Mouse (Mus musculus) intestine, embryonic 16.5 days (tissue): ENCODE measurements around the gene Tmem182. TPM values are rescaled to one million over a fixed set of nuclear protein-coding genes. Genes with fewer than 3 reads are reported as not detected.

ENCODE experiments used
- ATAC-seq: fragments of 200-750 bp; cut with Nextera tagmentation; 2 replicates; pipeline ENCODE4 v1.8.0; 2017; ENCODE audit warnings: moderate TSS enrichment, moderate library complexity
- H3K27ac ChIP-seq: fragments of 300-500 bp; sonication (generic); 2 replicates; pipeline ENCODE4 v1.5.1; 2014; ENCODE audit warnings: mild to moderate bottlenecking, low read length
- H3K27me3 ChIP-seq: fragments of 300-500 bp; sonication (generic); replicated peaks from 2 replicates; pipeline ENCODE4 v1.6.1; 2014; ENCODE audit warnings: low read length, control low read depth, mixed read lengths; ENCODE audit not compliant: control insufficient read depth, insufficient read depth
- H3K36me3 ChIP-seq: fragments of 300-500 bp; sonication (generic); 2 replicates; pipeline ENCODE4 v1.6.1; 2014; ENCODE audit warnings: low read length, control low read depth; ENCODE audit not compliant: control insufficient read depth, insufficient read depth
- H3K4me1 ChIP-seq: fragments of 300-500 bp; sonication (generic); 2 replicates; pipeline ENCODE4 v1.6.1; 2014; ENCODE audit warnings: low read length, control low read depth, mixed read lengths; ENCODE audit not compliant: control insufficient read depth, insufficient read depth
- H3K4me2 ChIP-seq: fragments of 300-500 bp; sonication (generic); 2 replicates; pipeline ENCODE4 v1.6.1; 2014; ENCODE audit warnings: low read depth, low read length, control low read depth
- H3K4me3 ChIP-seq: fragments of 300-500 bp; sonication (generic); 2 replicates; pipeline ENCODE4 v1.5.1; 2014; ENCODE audit warnings: mild to moderate bottlenecking, low read length
- H3K9ac ChIP-seq: fragments of 300-500 bp; sonication (generic); 2 replicates; pipeline ENCODE4 v1.6.1; 2014; ENCODE audit warnings: low read depth, low read length
- H3K9me3 ChIP-seq: fragments of 300-500 bp; sonication (generic); 2 replicates; pipeline ENCODE4 v1.6.1; 2016; ENCODE audit warnings: low read length, control low read depth; ENCODE audit not compliant: control insufficient read depth
- WGBS: fragments of 180-500 bp; shearing (Covaris S2); extraction: QIAGEN DNeasy Blood & Tissue Kit; methylation state at CpG from one replicate; pipeline ENCODE4 v1.1.7; 2014; 5-methylcytosine and 5-hydroxymethylcytosine counted together
- polyA plus RNA-seq: library from polyadenylated mRNA; unstranded; fragments of >200 nt; fragmentation: Nextera tagmentation; extraction: Ambion mirVana; gene quantifications from 2 replicates; pipeline ENCODE4 v1.2.1, GENCODE M21; 2015

The Tmem182 gene
- polyA plus RNA-seq, 1 experiment from 2014 or later, result 0.43 TPM

GRCm38 (mm10) chr1:40873760-40874455, 68.5 kb downstream of the Tmem182 start:
- WGBS, result 42% methylated on average over 10 of the region's 10 CpGs

GRCm38 (mm10) chr1:40874456-40875375, 69.3 kb downstream of the Tmem182 start:
- Histone ChIP-seq H3K36me3 (no peaks in the 10 kb centered on the region), H3K4me1 (0 out of 2 replicates have a peak, but pooled peaks cover 4% of the 10 kb centered on the region), H3K9me3 (no peaks in the 10 kb centered on the region), H3K4me2 (peak overlapping the region; percentile 34), H3K27me3 (no peaks in the 10 kb centered on the region), H3K27ac (no peak overlapping the region), H3K9ac (no peak overlapping the region), H3K4me3 (no peak overlapping the region)
- 71% methylated on average over 26 of the region's 26 CpGs for WGBS
- no peak for ATAC-seq

More at GRCm38 (mm10) chr1:40873760-40874455, 68.5 kb downstream of the Tmem182 start:
- no peaks in the 10 kb centered on the region for H3K36me3 ChIP-seq
- H3K27ac ChIP-seq, result no peak overlapping the region
- H3K9me3 ChIP-seq, result no peaks in the 10 kb centered on the region
- peak overlapping the region; percentile 34 for H3K4me2 ChIP-seq
- no peak overlapping the region for H3K4me3 ChIP-seq
- no peak overlapping the region for H3K9ac ChIP-seq
- no peaks in the 10 kb centered on the region for H3K27me3 ChIP-seq
- H3K4me1 ChIP-seq, result 0 out of 2 replicates have a peak, but pooled peaks cover 4% of the 10 kb centered on the region
- 0 out of 2 replicates have a peak, but pooled peaks have one; percentile 36 for ATAC-seq

GRCm38 (mm10) chr1:40879051-40879450, 73.7 kb downstream of the Tmem182 start:
- ATAC-seq, result no peak
- Histone ChIP-seq H3K4me2 (no peak overlapping the region), H3K9me3 (no peaks in the 10 kb centered on the region), H3K4me1 (0 out of 2 replicates have a peak, but pooled peaks cover 4% of the 10 kb centered on the region), H3K36me3 (no peaks in the 10 kb centered on the region), H3K4me3 (no peak overlapping the region), H3K27me3 (no peaks in the 10 kb centered on the region), H3K27ac (no peak overlapping the region), H3K9ac (no peak overlapping the region)
- 16% methylated on average over 9 of the region's 9 CpGs for WGBS

GRCm38 (mm10) chr1:40879526-40879925, 74.1 kb downstream of the Tmem182 start:
- 74% methylated on average over 6 of the region's 6 CpGs for WGBS
- ATAC-seq, result no peak
- Histone ChIP-seq H3K9ac (no peak overlapping the region), H3K27me3 (no peaks in the 10 kb centered on the region), H3K36me3 (no peaks in the 10 kb centered on the region), H3K27ac (no peak overlapping the region), H3K4me3 (no peak overlapping the region), H3K9me3 (no peaks in the 10 kb centered on the region), H3K4me2 (no peak overlapping the region), H3K4me1 (no peaks in the 10 kb centered on the region)

- no peaks in the 10 kb centered on the region for H3K9me3 ChIP-seq
These were observed 75.1 kb downstream of the Tmem182 start for GRCm38 (mm10) chr1:40880527-40880926.

GRCm38 (mm10) chr1:40883856-40884255, 78.5 kb downstream of the Tmem182 start:
- Histone ChIP-seq H3K4me2 (no peak overlapping the region), H3K9me3 (no peaks in the 10 kb centered on the region), H3K36me3 (no peaks in the 10 kb centered on the region), H3K4me1 (no peaks in the 10 kb centered on the region), H3K4me3 (no peak overlapping the region), H3K9ac (no peak overlapping the region), H3K27me3 (no peaks in the 10 kb centered on the region), H3K27ac (no peak overlapping the region)
- no peak for ATAC-seq
- 79% methylated on average over 2 of the region's 2 CpGs for WGBS

More at GRCm38 (mm10) chr1:40880527-40880926, 75.1 kb downstream of the Tmem182 start:
- 44% methylated on average over 2 of the region's 2 CpGs for WGBS
- no peak overlapping the region for H3K27ac ChIP-seq
- no peak overlapping the region for H3K4me3 ChIP-seq
- no peak overlapping the region for H3K4me2 ChIP-seq
- H3K4me1 ChIP-seq, result no peaks in the 10 kb centered on the region
- no peaks in the 10 kb centered on the region for H3K27me3 ChIP-seq
- no peak for ATAC-seq
- H3K36me3 ChIP-seq, result no peaks in the 10 kb centered on the region
- H3K9ac ChIP-seq, result no peak overlapping the region

GRCm38 (mm10) chr1:40884943-40885342, 79.5 kb downstream of the Tmem182 start:
- Histone ChIP-seq H3K4me1 (no peaks in the 10 kb centered on the region), H3K27ac (no peak overlapping the region), H3K9me3 (no peaks in the 10 kb centered on the region), H3K27me3 (no peaks in the 10 kb centered on the region), H3K4me2 (no peak overlapping the region), H3K4me3 (no peak overlapping the region), H3K36me3 (no peaks in the 10 kb centered on the region), H3K9ac (no peak overlapping the region)
- WGBS, result 82% methylated on average over 6 of the region's 6 CpGs
- no peak for ATAC-seq

GRCm38 (mm10) chr1:40887673-40888072, 82.3 kb downstream of the Tmem182 start:
- Histone ChIP-seq H3K4me1 (no peaks in the 10 kb centered on the region), H3K4me2 (no peak overlapping the region), H3K27me3 (no peaks in the 10 kb centered on the region), H3K9me3 (no peaks in the 10 kb centered on the region), H3K27ac (no peak overlapping the region), H3K4me3 (no peak overlapping the region), H3K9ac (no peak overlapping the region), H3K36me3 (no peaks in the 10 kb centered on the region)
- no peak for ATAC-seq
- WGBS, result 36% methylated on average over 12 of the region's 12 CpGs

GRCm38 (mm10) chr1:40888396-40889040, 83.1 kb downstream of the Tmem182 start:
- Histone ChIP-seq H3K4me1 (no peaks in the 10 kb centered on the region), H3K27ac (no peak overlapping the region), H3K36me3 (no peaks in the 10 kb centered on the region), H3K4me2 (no peak overlapping the region), H3K4me3 (no peak overlapping the region), H3K9me3 (no peaks in the 10 kb centered on the region), H3K9ac (no peak overlapping the region), H3K27me3 (no peaks in the 10 kb centered on the region)
- ATAC-seq, result no peak
- 93% methylated on average over 8 of the region's 8 CpGs for WGBS
